Mouse (Mus musculus) kidney, adult 11 months (tissue): ENCODE results near the gene Bcat1.

Experiments used
- DNase-seq: peaks from one replicate; pipeline ENCODE4 v3.0.0; 2022

The Bcat1 gene

DNA sequence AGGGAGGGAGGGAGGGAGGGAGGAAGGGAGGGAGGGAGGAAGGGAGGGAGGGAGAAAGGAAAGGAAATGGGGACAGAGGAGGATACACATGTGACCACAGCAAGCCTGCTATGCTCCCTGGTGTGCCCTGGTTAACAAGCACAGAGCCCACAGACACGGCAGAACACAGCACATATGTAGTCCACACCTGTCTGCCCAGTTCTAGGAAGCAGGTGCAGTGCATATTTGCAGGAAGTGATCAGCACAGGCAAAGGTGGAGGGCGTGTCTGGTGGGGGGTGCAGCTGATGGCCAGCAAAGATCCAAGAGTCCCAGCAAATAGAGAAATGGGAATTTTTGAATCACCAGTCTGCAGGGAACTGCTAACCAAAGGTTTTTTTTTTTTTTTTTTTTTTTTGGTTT is 23.3 kb downstream of the Bcat1 start:
- no peak for DNase-seq

DNA sequence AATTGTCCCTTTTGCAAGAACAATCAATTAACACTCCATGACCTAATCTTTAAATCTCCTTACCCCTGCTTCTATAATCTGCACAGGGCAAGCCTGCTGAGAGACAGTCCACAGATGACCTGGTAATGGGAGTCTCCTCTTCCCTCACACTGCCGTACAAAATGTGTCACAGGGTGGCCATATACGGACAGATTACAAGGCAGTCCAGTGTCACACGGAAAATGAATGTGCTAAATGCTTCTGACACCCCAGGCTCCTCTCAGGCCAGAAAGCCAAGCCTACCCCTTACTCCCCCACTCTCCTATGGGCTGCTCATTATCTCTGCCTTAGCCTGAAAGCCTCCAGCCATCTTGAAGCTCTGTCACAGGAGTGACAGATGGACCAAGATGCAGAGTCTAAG is 25.1 kb downstream of the Bcat1 start:
- no peak for DNase-seq

DNA sequence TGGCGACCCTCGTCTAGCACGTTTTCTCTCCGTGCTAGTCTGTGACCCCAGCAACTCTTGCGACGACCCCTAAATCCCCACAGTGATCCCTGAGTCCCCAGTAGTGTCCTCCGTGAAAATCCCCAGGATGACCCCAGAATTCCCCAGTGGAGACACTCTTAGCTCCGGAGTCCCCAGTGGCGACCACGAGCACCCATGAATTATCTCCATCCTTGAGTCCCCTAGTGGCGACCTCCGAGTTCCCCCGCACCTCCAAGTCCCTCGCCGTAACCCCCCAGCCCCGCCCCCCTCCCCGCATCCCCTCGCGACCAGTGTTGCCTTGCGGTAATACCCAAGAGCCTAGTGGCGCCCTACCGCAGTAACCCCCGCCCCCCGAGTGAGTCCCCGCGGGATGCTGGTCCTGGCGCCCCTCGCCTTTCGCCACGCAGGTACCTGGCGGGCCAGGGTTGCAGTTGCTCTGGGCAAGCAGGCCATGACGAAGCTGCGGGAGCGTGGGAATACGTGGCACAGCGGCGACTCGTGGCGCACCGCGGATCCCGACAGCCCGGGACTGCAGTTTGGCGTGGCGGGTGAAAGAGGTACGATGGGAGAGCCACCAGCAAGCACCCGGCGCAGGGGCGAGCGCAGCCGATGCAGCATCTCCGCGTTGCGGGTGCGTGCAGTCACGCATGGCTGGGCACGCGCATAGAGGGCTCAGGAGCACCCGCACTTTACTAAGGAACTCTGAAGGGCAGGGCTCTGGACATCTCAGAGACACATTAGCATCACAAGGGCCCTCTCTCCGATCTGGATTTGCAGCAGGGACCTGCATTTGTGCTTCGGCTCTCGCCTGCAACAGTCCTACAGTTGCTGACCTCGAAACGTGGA is 27.6 kb downstream of the Bcat1 start:
- no peak for DNase-seq

DNA sequence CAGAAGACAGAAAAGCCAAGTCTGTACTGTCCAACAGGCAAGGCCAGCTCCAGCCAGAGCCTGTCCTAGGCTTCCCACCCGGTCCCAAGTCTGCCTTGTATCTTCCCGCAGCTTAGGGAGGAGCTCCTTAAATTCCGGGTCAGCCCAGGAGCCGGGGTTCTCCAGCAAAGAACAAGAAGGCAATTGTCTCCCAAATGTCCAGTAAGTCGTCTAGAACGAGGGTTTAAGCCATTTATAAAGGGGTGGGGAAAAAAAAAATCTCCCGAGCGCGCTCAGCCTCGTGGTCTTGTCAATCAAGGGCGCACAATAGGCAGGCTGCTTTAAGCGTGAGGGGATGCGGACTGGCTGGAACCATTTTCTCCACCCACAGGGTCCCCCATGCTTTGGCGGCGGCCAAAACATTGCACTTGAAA is 28.5 kb downstream of the Bcat1 start:
- no peak for DNase-seq

DNA sequence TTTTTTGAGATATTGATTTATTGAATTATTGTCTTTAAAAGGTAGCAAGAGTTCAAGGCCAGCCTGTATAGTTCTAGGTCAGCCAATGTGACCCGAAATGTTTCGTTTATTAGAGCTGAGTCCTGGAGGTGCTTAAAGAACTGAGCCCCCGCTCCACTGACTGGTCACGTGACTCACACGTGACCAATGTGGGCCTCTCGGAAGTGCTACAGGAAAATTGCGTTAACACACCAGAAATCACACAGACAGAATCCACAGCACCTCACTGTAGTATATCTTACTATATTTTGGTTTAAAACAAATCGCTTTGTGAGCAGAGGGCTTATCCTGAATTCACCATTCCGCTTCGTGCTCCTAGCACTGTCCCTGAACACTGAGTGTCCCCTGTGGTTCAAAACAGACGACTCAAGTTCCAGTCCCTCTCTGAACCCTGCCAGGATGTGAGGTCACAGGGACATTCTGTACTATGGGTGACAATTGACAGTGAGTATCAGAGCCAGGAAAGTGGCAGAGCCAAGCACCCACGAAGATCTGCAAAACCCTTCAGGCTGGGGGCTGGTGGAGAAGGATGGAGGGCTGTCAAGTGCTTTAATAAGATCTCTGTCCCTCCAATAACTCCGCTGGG is 29.6 kb downstream of the Bcat1 start:
- DNase-seq = no peak

DNA sequence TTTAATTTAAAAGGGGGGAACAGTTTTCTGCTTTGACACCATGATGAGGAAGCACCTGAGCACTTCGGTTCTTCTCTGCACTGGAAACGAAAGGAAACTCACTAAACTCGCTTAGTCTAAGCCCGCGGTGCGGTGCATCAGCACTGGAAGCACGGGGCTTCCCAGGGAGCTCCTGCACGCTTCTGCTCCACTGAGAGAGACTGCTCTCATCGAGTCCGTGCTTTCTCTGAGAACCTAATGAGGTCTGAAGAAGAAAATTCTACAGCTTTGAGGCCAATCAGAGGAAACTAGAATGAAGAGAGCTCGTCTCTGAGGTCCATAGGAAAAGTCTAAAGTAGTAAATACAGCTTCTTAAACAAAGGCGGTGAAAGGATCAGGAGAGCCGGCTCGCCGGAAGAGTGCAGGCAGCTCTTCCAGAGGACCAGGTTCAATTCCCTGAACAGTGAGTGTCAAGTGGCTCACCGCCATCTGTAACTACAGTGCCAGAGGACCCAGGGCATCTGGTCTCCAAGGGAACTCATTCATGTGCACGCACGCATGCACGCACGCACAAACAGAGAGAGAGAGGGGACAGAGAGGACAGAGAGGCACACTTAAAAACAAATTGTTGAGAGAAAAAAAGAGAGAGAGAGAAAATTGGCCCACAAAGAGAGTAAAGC is 30.9 kb downstream of the Bcat1 start:
- no peak for DNase-seq

DNA sequence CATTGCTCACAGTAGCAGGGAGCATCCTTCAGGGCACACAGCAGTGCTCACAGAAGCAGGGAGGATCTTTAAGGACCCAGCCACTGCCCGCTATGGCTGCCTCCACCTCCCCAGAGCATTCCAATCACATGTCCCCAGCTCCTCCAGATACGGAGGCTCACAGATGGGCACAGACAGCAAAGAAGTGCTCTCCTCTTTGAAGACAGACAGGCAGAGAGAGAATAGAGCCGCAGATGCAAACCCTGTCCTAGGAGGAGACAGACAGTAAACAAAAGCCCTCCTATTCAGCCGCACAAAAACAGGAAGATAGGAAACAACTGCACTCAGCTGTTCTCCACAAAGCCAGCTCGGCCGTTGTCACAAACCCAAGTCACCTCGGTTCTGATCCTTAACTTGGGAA is 35.3 kb downstream of the Bcat1 start:
- DNase-seq = no peak

DNA sequence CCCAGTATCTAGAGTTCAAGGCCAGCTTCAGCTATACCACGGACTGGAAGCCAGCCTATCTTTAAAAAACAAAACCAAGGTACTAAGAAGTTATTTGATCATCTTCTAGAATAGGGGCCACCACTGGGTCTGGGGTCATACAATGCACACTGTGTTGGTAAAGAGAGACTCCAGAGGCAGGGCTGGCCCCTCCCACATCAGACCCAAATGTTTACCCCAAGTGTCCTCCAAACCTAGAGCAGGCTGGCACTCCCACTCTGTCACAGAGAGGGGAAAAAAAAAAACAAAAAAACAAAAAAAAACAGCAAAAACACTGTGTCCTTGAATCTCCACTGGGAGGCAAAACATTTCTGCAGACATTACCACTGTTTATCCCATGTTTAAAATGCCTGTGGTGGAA is 38.4 kb downstream of the Bcat1 start:
- DNase-seq = no peak

DNA sequence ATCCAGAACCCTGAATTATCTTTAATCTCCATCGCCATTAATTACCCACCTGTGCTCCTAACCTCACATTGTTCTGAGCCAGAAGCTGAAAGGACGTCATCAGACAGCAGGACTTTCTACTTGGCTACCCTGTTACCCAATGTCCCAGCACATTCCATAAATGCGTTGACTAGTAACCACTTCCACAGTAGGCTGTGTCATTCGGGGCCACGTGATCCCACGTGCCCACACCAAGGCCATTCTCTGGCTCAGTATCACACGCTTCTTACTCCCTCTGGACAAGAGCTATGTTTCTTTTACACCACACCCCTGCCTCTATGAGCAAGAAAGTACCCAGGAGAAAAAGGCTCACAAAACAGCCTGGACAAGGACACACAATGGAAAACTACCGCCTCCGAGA is 40.6 kb downstream of the Bcat1 start:
- DNase-seq = peak; percentile 45

DNA sequence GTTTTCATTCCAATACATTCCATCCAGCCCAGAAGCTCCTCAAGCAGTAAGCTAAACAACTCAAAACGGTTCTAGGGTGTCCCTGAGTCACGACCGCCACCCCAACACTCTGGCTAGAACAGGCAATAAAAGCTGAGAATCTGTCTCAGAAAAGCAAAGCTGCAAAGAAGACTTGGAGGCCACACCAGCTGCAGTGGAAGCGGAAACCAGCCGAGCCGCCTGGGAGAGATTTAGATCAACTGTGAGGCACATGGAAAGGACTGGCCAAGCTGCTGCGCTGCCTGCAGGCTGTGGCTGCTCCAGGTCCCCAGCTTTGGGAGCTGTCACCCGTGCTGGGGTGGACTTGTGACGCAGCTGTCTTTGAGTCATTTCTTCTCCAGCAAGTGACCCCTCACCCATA is 45.4 kb downstream of the Bcat1 start:
- DNase-seq = no peak

DNA sequence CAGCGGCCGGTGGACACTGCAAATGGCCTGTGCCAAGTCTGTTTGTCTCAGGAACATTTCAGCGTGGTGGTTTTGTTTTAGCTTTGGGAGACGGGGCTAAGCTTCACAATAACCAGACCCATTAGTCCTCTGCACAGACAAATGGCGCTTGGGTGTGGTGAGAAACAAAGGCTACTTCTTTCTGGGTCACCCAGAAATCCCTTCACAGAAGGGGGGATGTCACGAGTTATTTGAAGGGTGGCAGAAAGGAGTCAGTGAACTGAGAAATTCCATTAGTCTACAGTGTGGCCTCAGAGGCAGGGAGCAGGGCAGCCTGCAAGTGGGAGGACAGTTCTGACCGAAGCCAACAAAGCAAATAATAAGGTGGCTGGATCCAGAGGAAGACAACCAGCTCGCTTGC is 52.0 kb downstream of the Bcat1 start:
- DNase-seq = no peak

DNA sequence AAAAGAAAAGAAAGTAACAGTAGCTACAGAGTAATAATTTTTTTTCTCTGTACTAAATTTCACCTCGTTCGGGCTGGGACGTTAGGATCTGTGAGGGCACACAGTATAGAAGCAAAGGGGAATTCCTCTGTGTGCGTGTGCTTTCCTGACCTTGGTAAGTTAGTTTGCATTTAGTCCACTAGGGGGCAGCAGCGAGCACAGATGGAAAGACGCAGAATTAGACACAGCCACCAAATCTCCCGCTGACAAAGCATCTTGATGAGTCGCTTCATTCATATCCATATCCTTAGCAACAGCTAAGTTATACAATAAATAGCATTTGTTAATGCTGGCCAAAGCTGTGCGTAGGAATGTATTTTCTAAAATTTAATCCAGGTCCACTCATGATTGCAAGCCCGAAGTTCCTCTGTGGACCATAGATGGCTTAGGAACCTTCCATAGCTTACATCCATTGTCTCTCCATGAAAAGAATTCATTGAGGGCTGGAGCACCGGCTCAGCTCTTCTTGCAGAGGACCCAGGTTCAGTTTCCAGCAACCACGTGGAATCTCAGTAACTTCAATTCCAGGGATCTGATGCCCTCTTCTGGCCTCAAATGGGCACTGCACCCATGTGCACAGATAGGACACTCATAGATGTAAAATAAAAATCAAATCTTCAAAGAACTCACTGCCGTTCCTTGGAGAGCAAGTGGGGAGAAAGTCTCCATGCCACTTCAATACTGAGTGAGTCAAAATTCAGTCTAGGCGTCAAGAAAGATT is 52.8 kb downstream of the Bcat1 start:
- DNase-seq = no peak

DNA sequence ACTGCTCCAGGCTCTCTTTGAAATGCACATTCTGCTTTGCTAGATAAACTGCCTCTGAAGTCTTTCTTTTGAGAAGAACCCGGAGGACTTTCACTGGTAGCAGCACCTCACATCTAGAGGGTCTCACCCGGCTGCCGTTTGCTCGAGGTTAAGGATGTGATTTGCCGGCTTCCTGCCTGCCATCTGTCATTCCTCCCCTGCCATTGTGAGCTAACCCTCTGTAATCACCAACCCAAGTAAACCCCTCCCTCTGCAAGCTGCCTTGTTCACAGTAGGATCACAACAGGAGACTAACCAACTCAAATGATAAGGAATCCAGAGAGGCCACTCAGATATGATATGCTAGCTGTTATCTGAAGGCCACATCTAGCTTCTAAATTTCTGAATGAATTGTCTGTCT is 53.6 kb downstream of the Bcat1 start:
- no peak for DNase-seq

DNA sequence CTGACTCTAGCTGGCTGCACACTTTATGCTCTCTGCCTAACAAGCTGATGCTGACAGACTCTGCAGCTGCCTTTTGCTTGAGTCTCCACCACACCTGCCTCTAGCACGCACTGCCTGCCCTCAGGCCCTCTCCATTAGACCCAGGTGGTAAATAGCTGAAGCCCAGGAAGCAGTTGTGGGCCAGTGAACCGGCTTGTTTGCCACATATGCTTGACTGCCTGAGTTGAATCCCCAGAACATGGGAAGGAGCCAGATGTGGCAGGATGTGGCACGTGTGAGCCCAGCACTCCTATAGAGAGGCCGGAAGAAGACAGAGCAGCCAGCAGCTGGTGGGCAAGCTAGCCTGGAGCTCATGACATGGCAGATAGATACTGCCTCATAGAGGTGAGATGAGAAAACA is 55.4 kb downstream of the Bcat1 start:
- no peak for DNase-seq

DNA sequence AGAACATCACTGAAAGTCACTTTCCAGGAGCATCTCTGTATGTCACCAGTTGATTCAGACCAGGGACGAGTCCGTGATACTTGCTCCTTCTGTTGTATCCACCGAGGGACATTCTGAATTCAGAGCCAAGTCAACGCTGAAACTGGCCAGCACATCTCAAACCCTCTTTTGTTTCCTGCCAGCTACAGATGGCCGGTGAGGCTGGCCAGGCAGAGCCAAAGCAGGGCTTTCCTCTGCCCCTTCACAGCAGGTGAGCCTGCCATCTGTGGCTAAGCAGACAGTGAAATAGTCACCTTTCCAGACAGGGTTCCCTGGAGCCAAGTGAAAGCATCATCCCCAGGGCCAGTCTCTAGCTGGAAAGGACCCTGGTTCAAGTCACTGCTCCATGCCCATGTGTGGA is 57.7 kb downstream of the Bcat1 start:
- DNase-seq = no peak

DNA sequence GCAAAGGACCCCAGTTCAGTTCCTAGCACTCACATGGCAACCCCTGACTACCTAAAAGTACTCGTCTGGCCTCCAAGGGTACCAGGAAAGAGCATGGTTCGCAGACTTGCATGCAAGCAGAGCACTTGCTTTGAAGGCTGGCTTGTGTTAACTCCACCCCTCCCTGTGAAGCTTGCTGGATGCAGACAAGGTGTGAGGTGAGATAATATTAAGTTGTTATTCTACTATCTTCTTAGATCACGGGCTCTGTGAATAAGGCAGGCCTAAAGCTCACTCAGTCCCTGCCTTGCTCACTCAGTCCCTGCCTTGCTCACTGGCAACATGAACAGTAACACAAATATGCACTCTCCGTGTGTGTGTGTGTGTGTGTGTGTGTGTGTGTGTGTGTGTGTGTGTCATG is 58.5 kb downstream of the Bcat1 start:
- DNase-seq = no peak

DNA sequence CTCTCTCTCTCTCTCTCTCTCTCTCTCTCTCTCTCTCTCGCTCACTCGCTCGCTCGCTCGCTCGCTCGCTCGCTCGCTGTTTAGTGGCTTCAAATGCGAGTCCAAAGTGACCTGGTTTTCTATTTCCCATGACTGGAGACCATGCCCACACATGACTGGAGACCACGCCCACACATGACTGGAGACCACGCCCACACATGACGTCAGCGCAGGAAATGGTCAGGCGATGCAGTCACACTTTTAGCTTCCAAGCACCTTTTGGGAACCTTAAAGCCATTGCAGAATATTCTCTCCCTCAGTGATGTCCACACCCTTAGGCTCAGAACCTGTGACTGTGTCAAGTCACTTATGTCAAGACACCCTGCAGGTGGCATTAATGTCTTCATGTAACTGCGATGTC is 59.3 kb downstream of the Bcat1 start:
- DNase-seq = no peak

DNA sequence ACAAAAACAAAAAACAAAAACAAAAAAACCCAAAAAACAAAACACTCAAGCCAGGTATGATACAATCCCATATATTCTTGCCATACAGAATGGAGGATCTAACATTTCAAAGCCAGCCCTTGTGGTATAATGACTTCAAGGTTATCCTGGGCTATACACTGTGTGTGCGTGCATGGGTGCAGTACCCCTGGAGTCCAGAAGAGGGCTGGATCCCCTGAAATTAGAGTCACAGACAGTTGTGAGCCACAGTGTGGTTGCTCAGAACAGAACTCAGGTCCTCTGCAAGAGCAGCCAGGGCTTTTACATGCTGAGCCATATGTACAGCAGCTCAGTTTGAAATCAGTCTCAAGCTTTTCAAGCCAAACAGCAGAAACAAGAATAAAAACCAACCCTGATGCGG is 61.0 kb downstream of the Bcat1 start:
- no peak for DNase-seq

DNA sequence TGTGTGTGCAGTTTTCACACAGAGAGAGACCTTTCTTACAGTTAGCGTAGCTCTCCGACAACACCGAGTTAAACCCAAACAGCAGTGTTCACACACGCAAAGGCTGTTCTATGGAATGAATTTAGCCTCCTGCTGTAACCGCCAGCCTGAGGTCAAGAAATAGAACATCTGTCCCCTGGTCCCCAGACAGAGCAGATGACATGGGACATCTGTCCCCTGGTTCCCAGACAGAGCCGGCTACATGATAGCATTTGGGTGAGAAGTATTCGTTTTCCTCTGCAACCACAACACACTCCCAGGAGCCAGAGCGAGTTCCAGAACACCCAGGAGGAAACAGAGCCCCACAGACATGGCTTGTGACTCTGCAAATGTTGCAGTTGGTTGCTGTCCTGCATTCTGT is 63.3 kb downstream of the Bcat1 start:
- peak; percentile 15 for DNase-seq

DNA sequence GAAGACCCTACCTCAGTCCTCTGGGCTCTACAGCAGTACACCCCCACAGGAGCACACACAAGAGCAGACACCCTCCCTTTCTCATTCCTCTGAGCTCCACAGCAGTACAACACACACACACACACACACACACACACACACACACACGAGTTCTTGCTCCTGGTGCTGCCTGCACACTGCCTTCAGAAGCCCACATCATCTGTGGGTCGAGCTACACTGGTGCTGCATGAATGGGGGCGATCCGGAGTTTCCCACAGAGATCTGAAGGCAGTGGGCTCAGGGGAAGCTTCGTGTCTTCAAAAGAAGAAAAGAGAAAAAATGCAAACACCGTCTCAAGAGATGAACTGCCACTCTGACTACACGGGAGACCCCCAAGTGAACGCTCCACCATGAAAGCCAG is 64.8 kb downstream of the Bcat1 start:
- DNase-seq = no peak

DNA sequence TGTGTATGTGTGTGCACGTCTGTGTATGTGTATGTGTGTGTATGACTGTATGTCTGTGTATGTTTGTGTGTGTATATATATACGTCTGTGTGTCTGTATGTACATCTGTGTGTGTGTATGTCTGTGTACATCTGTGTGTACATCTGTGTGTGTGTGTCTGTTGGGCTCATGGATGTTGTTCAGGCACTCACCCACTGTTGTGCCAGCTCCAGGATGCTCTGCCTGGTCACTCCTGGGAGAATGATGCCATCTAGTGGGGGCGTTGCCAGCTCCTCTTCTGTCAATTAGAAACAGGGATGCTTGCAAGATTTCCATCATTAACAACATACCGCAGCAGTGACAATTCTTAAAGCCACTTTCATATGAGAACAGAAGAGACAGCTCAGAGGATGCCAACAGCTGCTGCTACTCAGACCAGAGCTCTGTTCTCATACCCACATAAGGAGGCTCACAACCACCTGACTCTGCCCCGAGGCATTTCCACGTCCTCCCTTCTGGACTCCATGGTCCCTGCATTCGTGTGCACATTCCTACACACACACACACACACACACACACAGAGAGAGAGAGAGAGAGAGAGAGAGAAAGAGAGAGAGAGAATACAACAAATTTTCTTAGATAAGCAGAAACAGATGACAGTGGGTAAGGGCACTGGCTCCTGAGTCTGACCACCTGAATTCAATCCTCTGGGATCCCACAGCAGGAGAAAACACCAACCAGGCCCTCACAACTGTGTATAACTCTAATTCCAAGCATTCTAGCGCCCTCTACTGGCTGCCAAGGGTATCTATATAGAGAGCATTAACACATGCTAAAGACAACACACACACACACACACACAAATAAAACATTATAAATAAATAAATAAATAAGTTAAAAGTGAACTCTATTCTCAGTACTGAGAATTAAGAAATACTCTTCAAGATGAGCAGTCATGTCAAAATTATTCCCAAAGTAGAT is 65.8 kb downstream of the Bcat1 start:
- no peak for DNase-seq

DNA sequence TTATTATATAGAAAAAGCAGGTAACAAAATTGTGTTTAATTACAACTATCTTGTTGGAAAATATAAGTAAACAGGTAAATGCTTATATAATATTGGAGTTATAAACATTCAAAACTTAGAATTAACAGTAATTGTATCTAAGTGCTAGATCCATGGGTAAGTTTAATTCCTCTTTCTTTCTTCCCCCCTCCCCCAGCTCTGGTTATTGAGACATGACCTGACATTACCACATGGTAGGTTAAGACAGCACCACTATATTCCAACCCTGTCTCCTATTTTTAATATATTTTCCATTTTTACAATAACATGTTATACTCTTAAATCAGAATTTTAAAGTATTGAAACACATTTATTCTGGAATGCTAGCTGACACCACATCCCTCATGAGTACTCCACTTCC is 72.5 kb downstream of the Bcat1 start:
- no peak for DNase-seq
